Mouse (Mus musculus): Measurements from ENCODE around the gene Nf2. TPM values are rescaled to one million over a fixed set of nuclear protein-coding genes. Genes with fewer than 3 reads are reported as not detected.
A peak's percentile ranks its signal among the peaks of the same experiment; 100 is the strongest.

Gene Nf2
- polyA plus RNA-seq (2012; rRNA removed): 67.6 and 67.9 TPM in 2 replicates

GRCm38 (mm10) chr11:4849258-4849943 is at the start of gene Nf2:
TSS of gene Nf2 (minus strand) at chr11:4849536.
- peak; percentile 99 for DNase-seq (ENCODE audit: extremely low spot score in 1 of 2, low spot score in 1 of 2)

GRCm38 (mm10) chr11:4894848-4895816 is 45.8 kb upstream of the Nf2 start, which contains the start of gene Thoc5:
TSS of gene Thoc5 (plus strand) at chr11:4895320.
- DNase-seq (ENCODE audit: extremely low spot score in 1 of 2, low spot score in 1 of 2): peak; percentile 59 to 87

- DNase-seq (ENCODE audit: extremely low spot score in 1 of 2, low spot score in 1 of 2): no peak
Observed at GRCm38 (mm10) chr11:4886987-4887386, 37.7 kb upstream of the Nf2 start.

GRCm38 (mm10) chr11:4885385-4885903 is 36.1 kb upstream of the Nf2 start:
- DNase-seq (ENCODE audit: extremely low spot score in 1 of 2, low spot score in 1 of 2): peak in 1 of 2 experiments; percentile 76

- no peak for DNase-seq (ENCODE audit: extremely low spot score in 1 of 2, low spot score in 1 of 2)
Observed at GRCm38 (mm10) chr11:4882892-4883627, 33.7 kb upstream of the Nf2 start.

- DNase-seq (ENCODE audit: extremely low spot score in 1 of 2, low spot score in 1 of 2): no peak
Observed at GRCm38 (mm10) chr11:4881087-4881486, 31.8 kb upstream of the Nf2 start.

- DNase-seq (ENCODE audit: extremely low spot score in 1 of 2, low spot score in 1 of 2): no peak
Observed at GRCm38 (mm10) chr11:4874551-4874950, 25.2 kb upstream of the Nf2 start.

- DNase-seq (ENCODE audit: extremely low spot score in 1 of 2, low spot score in 1 of 2): peak; percentile 77 to 85
Observed at GRCm38 (mm10) chr11:4873755-4874475, 24.6 kb upstream of the Nf2 start, which contains the start of gene Nipsnap1. TSS of gene Nipsnap1 (plus strand) at chr11:4873951.

GRCm38 (mm10) chr11:4865645-4866251 is 16.4 kb upstream of the Nf2 start:
- peak in 1 of 2 experiments; percentile 86 for DNase-seq (ENCODE audit: extremely low spot score in 1 of 2, low spot score in 1 of 2)

GRCm38 (mm10) chr11:4862730-4863129 is 13.4 kb upstream of the Nf2 start:
- DNase-seq (ENCODE audit: extremely low spot score in 1 of 2, low spot score in 1 of 2): no peak

- no peak for DNase-seq (ENCODE audit: extremely low spot score in 1 of 2, low spot score in 1 of 2)
Observed at GRCm38 (mm10) chr11:4861816-4862604, 12.7 kb upstream of the Nf2 start.

GRCm38 (mm10) chr11:4860986-4861385 is 11.7 kb upstream of the Nf2 start:
- no peak for DNase-seq (ENCODE audit: extremely low spot score in 1 of 2, low spot score in 1 of 2)

- no peak for DNase-seq (ENCODE audit: extremely low spot score in 1 of 2, low spot score in 1 of 2)
Observed at GRCm38 (mm10) chr11:4858416-4858815, 9.1 kb upstream of the Nf2 start.

- DNase-seq (ENCODE audit: extremely low spot score in 1 of 2, low spot score in 1 of 2): no peak
Observed at GRCm38 (mm10) chr11:4854181-4854580, 4.8 kb upstream of the Nf2 start.

GRCm38 (mm10) chr11:4853021-4853420 is 3.7 kb upstream of the Nf2 start:
- DNase-seq (ENCODE audit: extremely low spot score in 1 of 2, low spot score in 1 of 2): no peak

GRCm38 (mm10) chr11:4850404-4850803 is 1.1 kb upstream of the Nf2 start:
- no peak for DNase-seq (ENCODE audit: extremely low spot score in 1 of 2, low spot score in 1 of 2)

GRCm38 (mm10) chr11:4848483-4849248 is 670 bp downstream of the Nf2 start:
- peak; percentile 15 to 29 for DNase-seq (ENCODE audit: extremely low spot score in 1 of 2, low spot score in 1 of 2)
